Mouse (Mus musculus) Patski (cell line): ENCODE results near the gene Snx27. TPM values are rescaled to one million over a fixed set of nuclear protein-coding genes. Genes with fewer than 3 reads are reported as not detected.

Source experiments
- ATAC-seq: fragments of 100-300 bp; one replicate; pipeline ENCODE4 v1.8.0; 2021
- CTCF ChIA-PET: fragments of 350-600 bp; sonication (Branson Sonifier 250); formaldehyde crosslinking; loops from one replicate; lab custom pipeline; 2022; ENCODE audit warnings: inconsistent platforms; lab: Charles Lee
- POLR2A ChIA-PET: fragments of 350-600 bp; sonication (Branson Sonifier 250); formaldehyde crosslinking; loops from one replicate; lab custom pipeline; 2022; ENCODE audit warnings: antibody characterized with exemption, inconsistent platforms; lab: Charles Lee
- DNase-seq: peaks from one replicate; pipeline ENCODE4 v3.0.0-alpha.2; 2011; ENCODE audit warnings: low read depth, low spot score
- H3K27me3 ChIP-seq: fragments of 371-371 bp; one replicate; pipeline ENCODE4 v1.5.1; 2021
- CTCF ChIP-seq: fragments of 100-300 bp; IDR thresholded peaks from one replicate; pipeline ENCODE4 v1.5.1; 2021
- in situ Hi-C: fragments of 300-500 bp; cut with MboI; formaldehyde crosslinking; loops from 3 replicates; pipeline ENCODE4 v1.11.1; 2018; ENCODE audit warnings: low pct_unique_long_range_greater_than_20kb, mixed read lengths
- polyA plus RNA-seq: library from polyadenylated mRNA; unstranded; gene quantifications from one replicate; pipeline ENCODE4 v1.2.3, GENCODE M21; 2021

The Snx27 gene
- 83.8 TPM for polyA plus RNA-seq

DNA sequence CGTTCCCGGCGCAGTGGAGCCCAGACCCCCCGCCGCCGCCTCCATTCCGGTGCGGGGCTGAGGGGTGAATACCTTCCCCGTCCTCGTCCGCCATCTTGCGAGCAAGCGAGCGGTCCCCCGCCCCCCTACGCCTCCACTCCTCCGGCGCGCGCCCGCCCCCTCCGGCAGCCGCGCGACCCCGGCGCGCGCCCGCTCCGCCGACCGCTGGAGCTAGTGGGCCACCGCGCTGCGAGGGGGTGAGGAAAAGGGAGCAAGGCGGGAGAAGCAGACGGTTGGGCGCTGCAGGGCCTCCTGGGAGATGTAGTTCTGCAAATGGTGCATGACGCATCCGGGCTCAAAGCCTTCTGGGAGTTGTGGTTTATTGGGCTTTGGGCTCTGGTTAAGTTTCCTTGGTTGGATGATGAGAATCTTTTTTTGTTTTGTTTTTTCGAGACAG, at the start of gene Snx27:
Gene Snx27, minus strand, starts transcription at position 261 of the 436 bp plus-strand sequence.
- ChIA-PET POLR2A (interaction anchor here (1.7 kb wide), 2 partner anchors 18 to 38 kb away, joined by 5 to 6 read pairs; no protein-coding TSS in a partner anchor), CTCF (interaction anchor here (1.0 kb wide), 1 partner anchor 13 kb away, joined by 3 read pairs; no protein-coding TSS in a partner anchor)
- in situ Hi-C loops = no loop called here
- DNase-seq (peak; percentile 84), ATAC-seq (peak; percentile 93)
- TF ChIP-seq CTCF = no peak
- no peaks in the 10 kb centered on the region for H3K27me3 ChIP-seq

DNA sequence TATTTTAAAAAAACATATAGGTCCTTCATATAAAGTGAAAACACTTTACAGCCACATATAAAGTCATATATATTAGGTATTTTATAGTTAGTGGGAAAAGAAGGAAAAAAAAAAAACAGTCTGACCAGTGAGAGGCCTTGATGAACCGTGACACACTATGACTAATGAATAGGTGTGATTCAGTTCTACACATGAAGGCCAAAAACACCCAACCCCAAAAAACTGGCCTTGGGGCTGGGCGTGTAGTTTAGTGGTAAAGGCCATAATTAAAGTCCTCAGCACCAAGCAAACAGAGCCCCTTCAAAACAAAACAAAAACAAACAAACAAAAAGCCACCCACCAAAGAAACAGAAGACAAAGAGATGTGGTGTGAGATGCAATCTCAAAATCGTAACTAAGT, 47.4 kb upstream of the Snx27 start:
- ChIA-PET CTCF (no interaction called here), POLR2A (no interaction called here)
- no peak for DNase-seq
- in situ Hi-C loops = loop anchor here (5.0 kb wide), 1 partner anchor 72 kb away; no protein-coding TSS in a partner anchor
- TF ChIP-seq CTCF = no peak
- no peaks in the 10 kb centered on the region for H3K27me3 ChIP-seq
- ATAC-seq = no peak

DNA sequence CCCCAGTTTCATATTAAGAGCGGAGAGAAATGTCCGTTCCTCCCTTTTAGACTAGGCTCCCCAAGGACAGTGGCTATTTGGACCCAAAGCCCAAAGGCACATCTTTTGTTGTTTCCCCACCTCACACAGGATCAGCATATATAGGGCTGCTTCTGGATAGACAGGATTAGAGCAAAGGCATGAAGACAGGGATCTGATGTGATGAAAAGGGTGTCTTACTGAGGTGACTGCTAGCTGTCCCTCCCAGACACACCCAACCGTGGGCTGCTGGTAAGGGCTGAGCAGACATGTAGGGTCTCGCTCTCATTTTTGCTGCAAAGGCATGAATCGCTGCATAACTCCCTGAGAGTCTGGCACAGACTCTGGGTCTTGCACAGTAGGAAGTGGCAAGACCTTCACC, 46.2 kb upstream of the Snx27 start:
- DNase-seq = no peak
- in situ Hi-C loops = loop anchor here (5.0 kb wide), 1 partner anchor 74 kb away; no protein-coding TSS in a partner anchor
- ChIA-PET CTCF (interaction anchor here (0.7 kb wide), 1 partner anchor 12 kb away, joined by 3 read pairs; no protein-coding TSS in a partner anchor), POLR2A (no interaction called here)
- ATAC-seq = no peak
- TF ChIP-seq CTCF = no peak
- H3K27me3 ChIP-seq = no peaks in the 10 kb centered on the region

DNA sequence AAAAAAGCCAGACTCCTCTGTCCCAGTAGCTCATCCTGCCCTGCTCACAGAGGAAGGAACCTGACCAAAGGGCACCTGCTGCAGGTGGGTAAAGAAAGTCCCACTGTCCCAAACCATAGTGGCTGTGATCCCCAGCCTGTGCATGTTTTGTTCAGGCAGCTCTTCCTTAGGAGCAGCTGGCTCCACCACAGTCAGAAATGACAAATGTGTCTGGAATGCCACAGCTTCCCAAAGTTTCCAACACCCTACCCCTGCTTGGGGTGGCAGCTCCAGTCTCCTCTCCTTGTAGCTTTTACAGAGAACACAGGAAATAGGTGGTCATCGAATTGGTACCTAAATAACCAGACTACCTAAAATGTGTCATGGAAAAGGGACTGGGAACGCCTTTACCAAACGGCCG, 41.8 kb upstream of the Snx27 start:
- ChIA-PET POLR2A (no interaction called here), CTCF (interaction anchor here (0.8 to 1.5 kb wide), 3 partner anchors 9 to 23 kb away, joined by 3 to 5 read pairs (median 4); no protein-coding TSS in a partner anchor)
- no peak for TF ChIP-seq CTCF
- in situ Hi-C loops = no loop called here
- H3K27me3 ChIP-seq = no peaks in the 10 kb centered on the region
- no peak for DNase-seq
- ATAC-seq = peak; percentile 17

DNA sequence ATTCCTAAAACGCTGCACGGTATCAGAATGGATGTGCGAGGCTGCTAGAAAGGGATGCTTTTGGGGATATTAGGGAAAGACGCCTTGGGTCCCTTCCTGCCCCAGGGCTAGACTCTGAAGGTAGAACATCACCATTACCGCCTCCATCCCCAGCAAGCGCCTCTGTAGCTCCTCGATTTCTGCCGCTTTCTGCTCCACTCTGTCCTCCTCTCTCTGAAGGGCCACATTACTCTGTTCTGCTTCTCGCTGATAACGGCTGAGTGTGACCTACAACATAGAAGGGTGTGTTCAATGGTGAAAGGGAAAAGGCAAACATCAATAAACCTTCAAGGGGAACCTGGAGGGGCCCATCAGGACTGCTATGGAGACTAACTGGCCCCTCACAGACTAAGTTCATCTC, 40.0 kb upstream of the Snx27 start:
- H3K27me3 ChIP-seq = no peaks in the 10 kb centered on the region
- DNase-seq (no peak), ATAC-seq (no peak)
- in situ Hi-C loops = no loop called here
- no peak for TF ChIP-seq CTCF
- ChIA-PET POLR2A (no interaction called here), CTCF (interaction anchor here (1.2 kb wide), 1 partner anchor 16 kb away, joined by 4 read pairs; no protein-coding TSS in a partner anchor)

DNA sequence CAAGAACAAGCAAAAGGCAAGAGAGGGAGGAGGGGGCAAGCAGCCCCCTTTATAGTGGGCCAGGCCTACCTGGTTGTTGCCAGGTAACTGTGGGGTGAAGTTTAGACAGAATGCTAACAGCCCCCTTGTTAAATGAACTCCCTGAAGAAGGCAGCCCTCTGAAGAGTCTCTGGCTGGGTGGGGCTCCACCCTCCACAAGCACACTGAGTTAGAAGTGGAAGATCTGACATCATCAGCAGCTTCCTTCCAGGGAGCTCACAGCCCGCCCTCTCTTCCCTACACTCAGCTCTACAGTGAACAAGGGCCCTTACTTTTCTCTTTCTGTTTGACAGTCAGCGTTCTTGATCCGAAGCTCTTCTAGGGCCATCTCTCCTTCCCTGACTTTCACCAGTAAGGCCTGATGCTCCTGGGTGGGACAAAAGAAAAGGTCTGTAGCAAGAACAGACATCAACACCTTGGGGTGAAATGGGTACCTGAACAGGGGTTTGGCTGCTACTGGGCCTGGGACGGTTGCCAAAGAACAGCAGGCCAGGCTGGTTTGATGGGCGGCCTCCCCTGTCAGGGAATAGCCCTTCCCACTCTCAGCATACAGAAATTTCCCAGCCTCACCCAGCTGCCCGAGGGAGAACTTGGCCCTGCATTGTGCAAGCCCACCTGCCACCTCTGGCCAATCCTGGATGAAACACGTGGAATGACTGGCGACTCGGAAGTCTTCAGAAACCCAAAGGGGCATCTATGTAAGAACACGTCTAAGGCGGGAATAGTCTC, 39.4 kb upstream of the Snx27 start:
- POLR2A ChIA-PET = no interaction called here
- CTCF ChIA-PET = interaction anchor here (1.2 kb wide), 1 partner anchor 17 kb away, joined by 4 read pairs; no protein-coding TSS in a partner anchor
- in situ Hi-C loops = no loop called here
- TF ChIP-seq CTCF = no peak
- ATAC-seq (no peak), DNase-seq (no peak)
- H3K27me3 ChIP-seq = no peaks in the 10 kb centered on the region

DNA sequence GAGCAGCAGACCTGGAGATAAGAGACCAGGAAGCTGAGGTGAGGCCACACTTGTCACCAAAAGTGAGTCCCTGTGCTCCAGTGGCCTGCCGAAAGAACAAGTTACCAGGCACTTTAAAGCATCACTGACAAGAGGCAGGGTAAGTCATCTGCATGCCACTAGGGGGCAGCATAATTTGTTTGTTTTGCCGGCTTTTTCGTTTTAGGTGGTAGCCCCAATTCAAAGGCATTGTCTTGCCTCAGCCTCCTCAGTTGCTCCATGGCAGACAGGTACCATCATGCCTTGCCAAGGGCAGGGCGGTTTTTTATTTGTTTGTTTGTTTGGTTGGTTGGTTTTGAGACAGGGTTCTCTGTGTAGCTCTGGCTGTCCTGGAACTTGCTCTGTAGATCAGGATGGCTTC, 34.2 kb upstream of the Snx27 start:
- no peak for ATAC-seq
- no peak for DNase-seq
- H3K27me3 ChIP-seq = no peaks in the 10 kb centered on the region
- in situ Hi-C loops = no loop called here
- TF ChIP-seq CTCF = peak; percentile 89
- CTCF ChIA-PET = interaction anchor here (1.4 to 3.0 kb wide), 3 partner anchors 12 to 149 kb away, joined by 3 to 11 read pairs (median 3); no protein-coding TSS in a partner anchor
- POLR2A ChIA-PET = no interaction called here

DNA sequence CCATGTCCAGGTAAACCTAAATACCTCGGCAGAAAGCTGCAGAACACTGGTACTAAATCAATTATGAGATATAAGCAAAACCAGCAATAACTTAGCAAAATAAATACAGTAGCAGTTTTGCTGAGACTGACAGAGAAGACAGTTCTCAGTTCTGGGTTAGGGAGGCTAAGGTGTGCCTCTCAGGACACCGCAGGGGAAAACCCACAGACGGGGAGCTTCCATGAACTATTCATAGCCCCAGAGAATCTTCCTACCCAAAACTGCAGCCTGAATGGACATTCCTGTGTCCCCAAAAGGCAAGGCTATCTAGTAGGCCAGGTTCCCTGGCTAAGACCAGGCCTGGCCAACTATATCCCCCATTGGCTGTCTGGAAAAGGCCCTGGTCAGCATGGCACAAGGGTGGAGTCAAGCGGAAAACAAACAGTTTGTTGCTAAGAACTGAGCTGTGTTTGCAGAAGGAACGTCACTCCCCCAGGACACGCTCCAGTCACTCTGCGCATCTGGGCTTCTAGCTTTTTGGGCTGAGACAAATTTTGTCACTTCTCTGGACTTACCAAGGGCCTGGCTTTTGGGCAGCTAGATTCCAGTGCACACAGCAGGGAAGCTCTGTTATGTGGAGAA, 30.9 kb upstream of the Snx27 start:
- ATAC-seq = no peak
- no peaks in the 10 kb centered on the region for H3K27me3 ChIP-seq
- in situ Hi-C loops = no loop called here
- no peak for DNase-seq
- POLR2A ChIA-PET = no interaction called here
- no peak for TF ChIP-seq CTCF
- CTCF ChIA-PET = interaction anchor here (0.9 to 4.3 kb wide), 3 partner anchors 12 to 110 kb away, joined by 3 to 24 read pairs (median 3); no protein-coding TSS in a partner anchor

DNA sequence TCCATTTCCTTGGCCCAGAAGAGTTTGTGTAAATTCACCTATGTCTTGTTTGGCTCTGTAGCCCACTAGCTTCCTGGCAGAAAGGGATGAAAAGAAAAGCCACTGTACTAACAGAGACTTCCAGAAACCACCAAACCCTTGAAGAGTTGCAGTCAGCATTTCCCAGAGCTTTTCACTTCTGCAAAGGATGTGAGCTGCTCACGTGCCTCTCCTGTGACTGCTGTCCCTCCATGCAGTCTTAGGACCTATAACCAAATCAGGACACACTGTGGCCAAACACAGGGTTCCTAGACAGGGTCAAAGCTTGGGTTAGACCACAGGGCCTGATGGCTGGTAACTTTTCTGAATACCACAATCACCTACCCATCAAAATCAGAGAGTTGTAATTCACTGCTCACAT, 29.8 kb upstream of the Snx27 start:
- CTCF ChIA-PET = interaction anchor here (0.7 to 4.3 kb wide), 3 partner anchors 11 to 111 kb away, joined by 4 to 24 read pairs (median 4); no protein-coding TSS in a partner anchor
- DNase-seq (no peak), ATAC-seq (no peak)
- in situ Hi-C loops = no loop called here
- H3K27me3 ChIP-seq = no peaks in the 10 kb centered on the region
- no peak for TF ChIP-seq CTCF
- POLR2A ChIA-PET = no interaction called here

DNA sequence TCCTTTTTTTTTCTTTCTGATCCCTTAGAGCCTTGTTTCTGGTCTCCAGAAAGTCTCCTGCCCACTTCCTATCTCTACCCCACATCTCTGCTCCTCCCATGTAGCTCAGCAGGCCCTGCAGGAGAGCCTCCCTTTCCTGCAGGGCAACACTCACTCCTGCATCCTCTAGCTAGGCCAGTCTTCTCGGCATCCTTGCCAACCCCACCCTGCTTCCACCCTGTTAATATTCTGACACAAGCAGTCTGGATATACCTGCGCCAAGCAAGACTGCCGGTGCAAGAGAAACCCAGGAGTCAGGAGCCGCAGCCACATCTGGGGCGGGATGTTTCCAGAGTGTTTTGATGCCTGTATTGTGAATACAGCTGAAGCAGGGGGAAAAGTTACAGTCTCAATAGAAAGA, 29.3 kb upstream of the Snx27 start:
- DNase-seq (no peak), ATAC-seq (no peak)
- TF ChIP-seq CTCF = no peak
- CTCF ChIA-PET = interaction anchor here (0.7 to 4.3 kb wide), 4 partner anchors 10 to 155 kb away, joined by 4 to 24 read pairs (median 6); no protein-coding TSS in a partner anchor
- in situ Hi-C loops = no loop called here
- POLR2A ChIA-PET = no interaction called here
- H3K27me3 ChIP-seq = no peaks in the 10 kb centered on the region
